Mouse (Mus musculus): ENCODE measurements around the gene Zfp146.
"Not testable (repeated sequence)": the region's sequence is repeated elsewhere in the genome, so short reads cannot be mapped to it uniquely, and the experiment has no call there.

Zfp146 gene

GRCm38 (mm10) chr7:30129900-30130299 is 39.6 kb downstream of the Zfp146 start:
- in situ Hi-C loops (cut with MboI, MseI): no loop called here

DNA sequence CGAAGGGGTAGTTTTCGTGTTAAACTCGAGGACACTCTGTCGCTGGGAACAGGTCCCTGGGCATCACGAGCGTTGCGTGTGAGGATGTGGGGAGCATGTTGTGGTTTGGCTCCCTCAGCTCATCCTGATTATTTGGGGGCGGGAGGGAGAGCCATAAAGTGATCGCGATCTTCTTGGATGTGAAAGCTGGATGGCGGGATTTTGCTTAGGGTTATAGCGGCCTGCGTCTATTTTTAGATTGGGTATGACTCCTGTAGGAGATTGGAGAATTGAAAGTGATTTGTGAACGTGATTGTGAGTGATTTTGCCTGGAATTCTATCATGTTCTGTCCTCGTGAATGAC is 47.4 kb downstream of the Zfp146 start:
- in situ Hi-C loops (cut with MboI, MseI): no loop called here

- in situ Hi-C loops (cut with MboI, MseI): no loop called here
These were observed 48.0 kb downstream of the Zfp146 start, which contains the start of gene Zfp382 for GRCm38 (mm10) chr7:30121308-30122187. TSS of gene Zfp382 (plus strand) at chr7:30121942.

GRCm38 (mm10) chr7:30117935-30118334 is 51.6 kb downstream of the Zfp146 start:
- in situ Hi-C loops (cut with MboI, MseI): not testable (repeated sequence)

- in situ Hi-C loops (cut with MboI, MseI): no loop called here
These were observed 53.5 kb downstream of the Zfp146 start for GRCm38 (mm10) chr7:30116076-30116475.
